Mouse (Mus musculus): ENCODE measurements around the gene Ly6c1.
A peak's percentile ranks its signal among the peaks of the same experiment; 100 is the strongest.
"Not testable (repeated sequence)": the region's sequence is repeated elsewhere in the genome, so short reads cannot be mapped to it uniquely, and the experiment has no call there.

The Ly6c1 gene

DNA sequence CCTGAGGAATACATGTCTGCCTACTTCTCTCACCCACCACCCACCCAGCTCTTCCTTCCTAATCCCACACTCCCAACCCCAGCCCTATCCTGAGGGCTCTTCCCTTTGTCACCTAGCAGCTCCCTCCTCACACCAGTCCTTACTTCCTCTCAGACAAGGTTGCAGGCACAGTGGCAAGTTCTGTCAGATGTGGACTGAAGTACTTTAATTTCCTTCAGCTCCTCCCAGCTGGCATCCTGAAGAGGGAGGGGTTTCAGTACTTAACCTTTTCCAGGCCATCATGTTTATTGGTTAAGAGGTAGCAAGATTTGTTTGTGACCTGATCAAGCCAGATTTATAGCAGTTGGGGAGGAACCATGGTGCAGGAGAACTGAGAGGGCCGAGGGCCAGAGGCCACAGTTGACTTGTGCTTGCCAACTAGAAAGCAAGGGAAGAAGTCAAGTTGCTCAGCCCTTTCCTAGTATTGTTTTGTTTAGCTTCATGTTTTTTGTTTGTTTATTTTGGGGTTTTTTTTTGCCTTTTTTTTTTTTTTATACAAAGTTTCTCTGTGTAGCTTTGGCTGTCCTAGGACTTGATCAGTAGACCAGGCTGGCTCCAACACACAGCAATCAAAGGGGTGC is at the start of gene Ly6c1:
Gene Ly6c1, minus strand, starts transcription at position 189 of the 620 bp plus-strand sequence.
- not testable (repeated sequence) for DNase-seq (ENCODE audit: low spot score in 2 of 2)

- DNase-seq (ENCODE audit: low spot score in 2 of 2) = not testable (repeated sequence)
Measured at GRCm38 (mm10) chr15:75088041-75088440, 39.4 kb upstream of the Ly6c1 start.

GRCm38 (mm10) chr15:75069965-75070364 is 21.3 kb upstream of the Ly6c1 start:
- no peak for DNase-seq (ENCODE audit: low spot score in 2 of 2)

DNA sequence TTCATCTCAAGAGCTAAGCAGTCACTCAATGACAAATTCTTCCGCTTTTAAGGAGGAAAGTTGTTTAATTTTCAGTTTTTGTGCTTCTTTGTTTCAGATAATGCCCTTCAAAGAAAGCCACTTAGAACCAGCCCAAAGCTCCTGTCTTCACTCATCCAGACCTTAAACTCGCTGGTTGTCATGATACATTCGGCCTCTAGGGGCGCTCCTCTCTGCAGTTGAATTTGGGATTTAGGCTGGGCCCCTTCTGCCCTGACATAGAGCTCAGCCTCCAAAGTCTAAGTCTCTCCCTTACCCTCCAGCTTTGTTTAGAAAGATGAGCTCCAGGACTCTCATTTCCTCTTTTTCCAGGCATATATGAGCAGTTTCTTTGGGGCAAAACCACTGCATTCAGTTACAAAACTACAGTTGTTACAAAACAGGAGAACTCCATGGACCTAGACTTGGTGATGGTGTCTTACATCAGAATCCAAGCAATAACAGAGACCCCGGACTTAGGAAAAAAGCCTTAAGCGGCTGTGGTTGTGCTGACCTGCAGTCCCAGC is 13.5 kb upstream of the Ly6c1 start:
- peak in 1 of 2 experiments; percentile 27 for DNase-seq (ENCODE audit: low spot score in 2 of 2)

DNA sequence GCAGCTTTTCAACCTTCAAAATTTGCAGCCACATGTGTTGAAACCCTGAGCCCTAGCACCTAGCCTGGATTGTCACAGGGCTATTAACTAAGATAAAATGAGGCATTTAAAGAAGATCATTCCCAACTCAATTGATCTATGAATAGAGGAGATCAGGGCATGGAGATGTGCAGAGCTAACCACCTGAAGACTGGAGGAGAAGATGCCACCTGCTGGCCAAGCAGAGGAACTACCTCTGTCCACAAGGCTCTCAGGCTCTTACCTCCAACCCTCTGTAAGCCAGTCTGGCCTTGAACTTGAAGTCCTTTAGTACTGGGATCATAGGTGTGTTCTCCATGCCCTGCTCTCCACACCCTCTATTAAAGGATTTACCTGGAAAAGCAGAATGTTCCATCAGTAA is 11.9 kb upstream of the Ly6c1 start:
- no peak for DNase-seq (ENCODE audit: low spot score in 2 of 2)

GRCm38 (mm10) chr15:75055985-75056384 is 7.4 kb upstream of the Ly6c1 start:
- DNase-seq (ENCODE audit: low spot score in 2 of 2) = no peak

- not testable (repeated sequence) for DNase-seq (ENCODE audit: low spot score in 2 of 2)
Measured at GRCm38 (mm10) chr15:75055425-75055824, 6.8 kb upstream of the Ly6c1 start.

GRCm38 (mm10) chr15:75052414-75052813 is 3.8 kb upstream of the Ly6c1 start:
- DNase-seq (ENCODE audit: low spot score in 2 of 2) = not testable (repeated sequence)

GRCm38 (mm10) chr15:75051141-75051540 is 2.5 kb upstream of the Ly6c1 start:
- not testable (repeated sequence) for DNase-seq (ENCODE audit: low spot score in 2 of 2)

- DNase-seq (ENCODE audit: low spot score in 2 of 2) = not testable (repeated sequence)
Measured at GRCm38 (mm10) chr15:75050593-75050992, 2.0 kb upstream of the Ly6c1 start.

- DNase-seq (ENCODE audit: low spot score in 2 of 2) = not testable (repeated sequence)
Measured at GRCm38 (mm10) chr15:75049811-75050210, 1.2 kb upstream of the Ly6c1 start.

DNA sequence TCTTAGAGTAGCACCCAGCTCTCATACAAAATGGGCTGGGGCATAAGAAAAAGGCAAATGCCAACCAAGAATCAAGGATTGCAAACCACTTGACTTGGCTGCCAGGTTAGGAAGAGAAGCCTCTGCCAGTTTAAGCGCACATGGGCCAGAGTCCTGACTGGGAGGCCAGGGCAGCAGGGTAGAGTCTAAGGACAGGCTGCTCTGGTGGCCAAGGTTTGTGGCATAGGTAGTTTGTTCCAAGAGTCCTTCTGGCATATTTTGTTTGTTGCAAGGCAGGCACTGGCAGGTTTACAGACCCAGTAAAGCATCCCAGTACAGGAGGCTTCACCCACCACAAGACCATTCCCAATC is 685 bp downstream of the Ly6c1 start:
- DNase-seq (ENCODE audit: low spot score in 2 of 2) = not testable (repeated sequence)

DNA sequence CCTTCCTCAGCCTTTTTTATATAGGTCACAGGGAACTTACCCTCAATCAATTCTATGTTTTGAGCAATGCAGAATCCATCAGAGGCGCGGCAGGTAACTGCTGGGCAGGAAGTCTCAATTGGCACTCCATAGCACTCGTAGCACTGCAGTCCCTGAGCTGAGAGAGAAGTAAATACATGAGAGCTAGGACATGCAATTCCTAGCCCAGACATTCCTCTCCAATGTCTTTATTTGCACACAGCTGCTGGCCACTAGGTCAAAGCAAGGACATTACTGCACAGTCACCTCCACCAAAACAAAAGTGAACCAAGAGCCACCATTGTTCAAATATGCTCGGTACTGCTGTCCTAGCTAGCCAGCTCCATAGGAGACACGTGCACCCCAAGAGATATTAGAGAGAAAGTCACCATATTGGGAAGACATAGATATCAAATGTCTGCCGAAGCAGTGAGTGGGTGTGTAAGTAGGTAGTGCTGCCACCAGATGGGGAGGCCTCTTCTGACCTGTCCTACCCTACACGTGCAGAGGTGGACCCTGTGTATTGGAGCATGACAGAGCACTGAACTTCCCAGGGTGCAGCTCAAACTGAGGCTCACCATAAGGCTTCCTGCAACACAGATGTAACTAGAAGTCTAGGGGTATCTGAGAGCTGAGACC is 1.2 kb downstream of the Ly6c1 start:
- not testable (repeated sequence) for DNase-seq (ENCODE audit: low spot score in 2 of 2)

DNA sequence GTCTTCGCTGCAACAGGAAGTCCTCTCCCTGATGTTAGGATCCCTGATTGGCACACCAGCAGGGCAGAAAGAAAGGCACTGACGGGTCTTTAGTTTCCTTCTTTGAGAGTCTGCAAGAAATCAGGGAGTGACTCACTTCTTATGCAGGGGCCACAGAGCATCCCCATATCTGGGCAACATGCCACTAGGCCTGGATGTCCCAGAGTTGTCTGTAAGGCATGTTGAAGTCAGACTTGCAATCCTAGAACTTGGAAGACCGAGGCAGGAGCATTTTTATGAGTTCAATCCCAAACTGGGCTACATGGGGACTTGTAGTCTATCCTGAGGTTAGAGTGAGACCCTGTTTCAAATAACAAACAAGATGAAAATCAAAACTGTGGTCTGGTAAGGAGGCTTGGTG is 3.1 kb downstream of the Ly6c1 start:
- DNase-seq (ENCODE audit: low spot score in 2 of 2) = not testable (repeated sequence)

DNA sequence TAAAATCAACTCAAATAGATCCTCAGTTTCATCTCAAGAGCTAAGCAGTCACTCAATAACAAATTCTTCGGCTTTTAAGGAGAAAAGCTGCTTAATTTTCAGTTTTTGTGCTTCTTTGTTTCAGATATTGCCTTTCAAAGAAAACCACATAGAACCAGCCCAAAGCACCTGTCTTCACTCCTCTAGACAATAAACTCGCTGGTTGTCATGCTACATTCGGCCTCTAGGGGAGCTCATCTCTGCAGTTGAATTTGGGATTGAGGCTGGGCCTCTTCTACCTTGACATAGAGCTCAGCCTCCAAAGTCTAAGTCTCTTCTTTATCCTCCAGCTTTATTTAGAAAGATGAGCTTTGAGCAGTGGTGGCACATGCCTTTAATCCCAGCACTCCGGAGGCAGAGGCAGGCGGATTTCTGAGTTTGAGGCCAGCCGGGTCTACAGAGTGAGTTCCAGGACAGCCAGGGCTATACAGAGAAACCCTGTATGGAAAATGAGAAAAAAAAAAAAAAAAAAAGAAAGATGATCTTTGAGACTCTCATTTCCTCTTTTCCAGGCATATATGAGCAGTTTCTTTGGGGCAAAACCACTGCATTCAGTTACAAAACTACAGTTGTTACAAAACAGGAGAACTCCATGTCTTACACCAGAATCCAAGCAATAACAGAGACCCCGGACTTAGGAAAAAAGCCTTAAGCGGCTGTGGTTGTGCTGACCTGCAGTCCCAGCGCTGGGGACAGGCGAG is 27.4 kb downstream of the Ly6c1 start:
- DNase-seq (ENCODE audit: low spot score in 2 of 2) = not testable (repeated sequence)

- not testable (repeated sequence) for DNase-seq (ENCODE audit: low spot score in 2 of 2)
Measured at GRCm38 (mm10) chr15:75019446-75019845, 29.2 kb downstream of the Ly6c1 start.

Data from frontal cortex, postnatal 14 days (tissue).